Mouse (Mus musculus): ENCODE measurements around the gene Lpin3. TPM values are rescaled to one million over a fixed set of nuclear protein-coding genes. Genes with fewer than 3 reads are reported as not detected.

Lpin3 gene
- total RNA-seq, 2 experiments from 2014 or later = 0.59 to 0.94 TPM

GRCm38 (mm10) chr2:160932325-160932724 lies 51.9 kb downstream of the Lpin3 start:
- DNase-seq (ENCODE audit: low spot score in 2 of 2) = no peak

- no peak for DNase-seq (ENCODE audit: low spot score in 2 of 2)
Measured at GRCm38 (mm10) chr2:160932981-160933380, 52.5 kb downstream of the Lpin3 start.

GRCm38 (mm10) chr2:160933890-160934289 lies 53.4 kb downstream of the Lpin3 start:
- no peak for DNase-seq (ENCODE audit: low spot score in 2 of 2)

GRCm38 (mm10) chr2:160934451-160934850 lies 54.0 kb downstream of the Lpin3 start:
- no peak for DNase-seq (ENCODE audit: low spot score in 2 of 2)

- no peak for DNase-seq (ENCODE audit: low spot score in 2 of 2)
Measured at GRCm38 (mm10) chr2:160940930-160941709, 60.6 kb downstream of the Lpin3 start.

- DNase-seq (ENCODE audit: low spot score in 2 of 2) = no peak
Measured at GRCm38 (mm10) chr2:160942443-160942842, 62.0 kb downstream of the Lpin3 start.

- no peak for DNase-seq (ENCODE audit: low spot score in 2 of 2)
Measured at GRCm38 (mm10) chr2:160951595-160951994, 71.1 kb downstream of the Lpin3 start.

- peak; percentile 36 to 42 for DNase-seq (ENCODE audit: low spot score in 2 of 2)
Measured at GRCm38 (mm10) chr2:160953131-160953873, 72.8 kb downstream of the Lpin3 start.

- DNase-seq (ENCODE audit: low spot score in 2 of 2) = no peak
Measured at GRCm38 (mm10) chr2:160954541-160954940, 74.1 kb downstream of the Lpin3 start.

GRCm38 (mm10) chr2:160955331-160955730 lies 74.9 kb downstream of the Lpin3 start:
- no peak for DNase-seq (ENCODE audit: low spot score in 2 of 2)

Other genes with a start within 250 kb of the Lpin3 start
- gene Top1, start 234.8 kb upstream of the Lpin3 start, total RNA-seq (2021) = 10 to 100 TPM; 84.6 to 88.4 TPM
- 100 to 1,000 TPM; 121 to 137 TPM for gene Plcg1, start 149.4 kb upstream of the Lpin3 start, total RNA-seq (2021)
- gene Zhx3, start 7.7 kb upstream of the Lpin3 start, total RNA-seq (2021) = 10 to 100 TPM; 95.8 to 99.3 TPM
- gene Emilin3, start 31.7 kb downstream of the Lpin3 start, total RNA-seq (2021) = under 1 TPM; 0.29 to 0.53 TPM
- 10 to 100 TPM; 55.9 to 63.9 TPM for gene Chd6, start 228.4 kb downstream of the Lpin3 start, total RNA-seq (2021)